ENCODE assay signal across 9 mouse cellular contexts in the genomic region with DNA sequence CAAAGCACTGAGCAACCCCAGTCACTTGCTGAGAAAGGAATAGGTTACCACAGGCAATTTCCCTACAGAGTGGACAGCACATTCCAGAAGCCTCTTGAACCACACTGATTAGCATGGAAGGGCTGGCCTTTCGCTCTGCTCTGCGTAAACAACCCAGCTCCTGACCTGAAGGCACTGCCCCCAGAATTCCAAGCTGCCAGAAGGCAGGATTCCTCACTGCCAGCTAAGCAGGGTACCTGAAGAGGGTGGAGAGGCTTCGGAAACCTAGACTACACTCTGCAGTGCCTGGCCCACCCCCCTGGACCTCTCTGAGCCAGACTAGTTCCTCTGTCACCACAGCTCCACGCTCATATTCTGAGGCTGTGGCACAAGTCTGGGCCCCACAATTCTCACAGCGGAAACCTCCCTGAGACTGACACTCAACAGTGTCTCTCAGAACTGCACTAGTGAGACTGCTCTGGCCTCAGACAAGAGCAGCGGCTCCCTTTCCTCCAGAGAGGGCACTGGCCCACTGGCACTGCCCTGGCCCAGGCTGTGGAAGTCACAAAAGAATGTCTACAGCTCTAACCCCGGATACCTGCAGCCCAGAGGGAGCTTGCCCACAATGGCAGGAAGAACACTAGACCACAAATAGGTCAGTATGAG. TPM values are rescaled to one million over a fixed set of nuclear protein-coding genes. Genes with fewer than 3 reads are reported as not detected.
DNase-seq lines count a peak whose midpoint lies in the region; ATAC-seq and TF ChIP-seq lines count a peak whose summit lies in the region.
"Had no signal": no experiment of that assay in that cellular context is flagged by ENCODE, and none has a peak within 500 bp of the region (broad histone marks: within the 10 kb centered on the region; RNA-seq: fewer than 3 reads in every experiment).

No protein-coding gene starts in this region.

- no peak for TF ChIP-seq CTCF in intestine, postnatal 0 days (IDR thresholded peaks at IDR 0.05; ENCODE audit: low read depth)
- TF ChIP-seq CTCF in liver, embryonic 14.5 days (IDR thresholded peaks at IDR 0.05; ENCODE audit: low read depth) = no peak

- no peak overlapping the region for H3K4me2 ChIP-seq in midbrain, embryonic 13.5 days (replicated peaks)
- H3K4me2 ChIP-seq in intestine, postnatal 0 days (replicated peaks; ENCODE audit: low read depth) = 0 out of 2 replicates have a peak overlapping the region, but pooled peaks have one; percentile 0
- H3K4me2 ChIP-seq in liver, embryonic 14.5 days (ENCODE audit: low read depth) = no peak overlapping the region
- H3K4me2 ChIP-seq in hindbrain, embryonic 16.5 days (ENCODE audit: low read length) = no peak overlapping the region

- no peaks in the 10 kb centered on the region for H3K27me3 ChIP-seq in midbrain, embryonic 10.5 days (ENCODE audit: low read depth, poor library complexity, severe bottlenecking)
- H3K27me3 ChIP-seq in midbrain, embryonic 13.5 days = no peaks in the 10 kb centered on the region
- H3K27me3 ChIP-seq in intestine, postnatal 0 days (replicated peaks; ENCODE audit: control insufficient read depth, insufficient read depth, low read length) = no peaks in the 10 kb centered on the region
- no peaks in the 10 kb centered on the region for H3K27me3 ChIP-seq in liver, embryonic 14.5 days (ENCODE audit: control insufficient read depth, insufficient read depth, low read length)
- no peaks in the 10 kb centered on the region for H3K27me3 ChIP-seq in hindbrain, embryonic 16.5 days (replicated peaks; ENCODE audit: control insufficient read depth, insufficient read depth, low read length)

- H3K27ac ChIP-seq in midbrain, embryonic 10.5 days (replicated peaks) = peak overlapping the region; percentile 57
- no peak overlapping the region; the same call in 1 of the 2 replicates for H3K27ac ChIP-seq in midbrain, embryonic 13.5 days
- H3K27ac ChIP-seq in intestine, postnatal 0 days (ENCODE audit: low read depth, low read length) = peak overlapping the region; percentile 50; the same call in 1 of the 2 replicates
- H3K27ac ChIP-seq in liver, embryonic 14.5 days = peak overlapping the region; percentile 5; the same call in 1 of the 2 replicates
- no peak overlapping the region for H3K27ac ChIP-seq in hindbrain, embryonic 16.5 days (ENCODE audit: low read depth, low read length)
- H3K27ac ChIP-seq: macrophage had no signal

- no peaks in the 10 kb centered on the region for H3K36me3 ChIP-seq in midbrain, embryonic 10.5 days
- no peaks in the 10 kb centered on the region for H3K36me3 ChIP-seq in midbrain, embryonic 13.5 days
- no peaks in the 10 kb centered on the region for H3K36me3 ChIP-seq in intestine, postnatal 0 days (ENCODE audit: control insufficient read depth, insufficient read depth)
- no peaks in the 10 kb centered on the region for H3K36me3 ChIP-seq in liver, embryonic 14.5 days (replicated peaks; ENCODE audit: control insufficient read depth, insufficient read depth, low read depth)
- H3K36me3 ChIP-seq in hindbrain, embryonic 16.5 days (ENCODE audit: control insufficient read depth, insufficient read depth, low read length) = no peaks in the 10 kb centered on the region

- H3K4me1 ChIP-seq in midbrain, embryonic 10.5 days = peaks cover 47% of the 10 kb centered on the region
- H3K4me1 ChIP-seq in midbrain, embryonic 13.5 days (replicated peaks) = peaks cover 19% of the 10 kb centered on the region
- 0 out of 2 replicates have a peak, but pooled peaks cover 17% of the 10 kb centered on the region for H3K4me1 ChIP-seq in intestine, postnatal 0 days (replicated peaks; ENCODE audit: control insufficient read depth, insufficient read depth, low read length)
- H3K4me1 ChIP-seq in liver, embryonic 14.5 days (replicated peaks; ENCODE audit: control insufficient read depth in 2 of 2, insufficient read depth in 2 of 2, low read length in 1 of 2) = peaks cover 36 to 51% of the 10 kb centered on the region in 2 experiments
- peaks cover 19% of the 10 kb centered on the region for H3K4me1 ChIP-seq in hindbrain, embryonic 16.5 days (ENCODE audit: control insufficient read depth, insufficient read depth, low read depth, low read length)

- no peak overlapping the region for H3K9ac ChIP-seq in midbrain, embryonic 13.5 days (replicated peaks)
- H3K9ac ChIP-seq in intestine, postnatal 0 days (ENCODE audit: low read depth, low read length) = no peak overlapping the region
- H3K9ac ChIP-seq in liver, embryonic 14.5 days (replicated peaks) = no peak overlapping the region
- H3K9ac ChIP-seq in hindbrain, embryonic 16.5 days (ENCODE audit: low read depth, low read length) = no peak overlapping the region

- DNase-seq in midbrain, embryonic 10.5 days (ENCODE audit: low spot score) = no peak
- no peak for DNase-seq in liver, embryonic 14.5 days (ENCODE audit: low read depth in 3 of 3, low spot score in 3 of 3)
- DNase-seq in thymus, postnatal 25 days = peak; percentile 26
- DNase-seq in cerebellum, adult 8-10 months = no peak

- ATAC-seq in midbrain, embryonic 13.5 days = no peak
- ATAC-seq in intestine, postnatal 0 days = no peak
- no peak for ATAC-seq in liver, embryonic 14.5 days (ENCODE audit: insufficient read depth)
- ATAC-seq in hindbrain, embryonic 16.5 days = no peak
- ATAC-seq in megakaryocyte, adult 5-6 weeks (ENCODE audit: poor library complexity, severe bottlenecking) = no peak

- WGBS in midbrain, embryonic 10.5 days = 74% methylated on average over 7 of the region's 7 CpGs
- WGBS in midbrain, embryonic 13.5 days = 75% methylated on average over 7 of the region's 7 CpGs
- WGBS in intestine, postnatal 0 days = 53% methylated on average over 7 of the region's 7 CpGs
- 66% methylated on average over 7 of the region's 7 CpGs for WGBS in liver, embryonic 14.5 days (ENCODE audit: insufficient replicate concordance)
- 68% methylated on average over 7 of the region's 7 CpGs for WGBS in hindbrain, embryonic 16.5 days

- H3K9me3 ChIP-seq in midbrain, embryonic 10.5 days (replicated peaks) = no peaks in the 10 kb centered on the region
- H3K9me3 ChIP-seq in midbrain, embryonic 13.5 days = no peaks in the 10 kb centered on the region
- no peaks in the 10 kb centered on the region for H3K9me3 ChIP-seq in intestine, postnatal 0 days (ENCODE audit: control insufficient read depth)
- H3K9me3 ChIP-seq in liver, embryonic 14.5 days (ENCODE audit: control insufficient read depth, low read length) = no peaks in the 10 kb centered on the region
- H3K9me3 ChIP-seq in hindbrain, embryonic 16.5 days (ENCODE audit: control insufficient read depth, low read length) = no peaks in the 10 kb centered on the region

- TF ChIP-seq EP300 in liver, embryonic 14.5 days (IDR thresholded peaks at IDR 0.05; ENCODE audit: low read depth) = no peak

- no peak overlapping the region for H3K4me3 ChIP-seq in midbrain, embryonic 10.5 days
- no peak overlapping the region for H3K4me3 ChIP-seq in midbrain, embryonic 13.5 days (replicated peaks)
- no peak overlapping the region for H3K4me3 ChIP-seq in intestine, postnatal 0 days (ENCODE audit: low read depth, low read length)
- no peak overlapping the region for H3K4me3 ChIP-seq in liver, embryonic 14.5 days (ENCODE audit: insufficient read depth in 1 of 2, low read depth in 2 of 2, low read length in 2 of 2)
- no peak overlapping the region for H3K4me3 ChIP-seq in hindbrain, embryonic 16.5 days (ENCODE audit: low read length)

RNA-seq across cellular contexts. Expression of a gene that starts 24.5 kb away (rescaled TPM):
- 5.8 and 8.2 TPM in 2 replicates for polyA plus RNA-seq in midbrain, embryonic 10.5 days (2016; fragmentation: Nextera tagmentation; extraction: Ambion mirVana)
- polyA plus RNA-seq in midbrain, embryonic 13.5 days (2015; fragmentation: Nextera tagmentation; extraction: Ambion mirVana) = 1.6 and 2.9 TPM in 2 replicates
- polyA plus RNA-seq in intestine, postnatal 0 days (2015; fragmentation: Nextera tagmentation; extraction: Ambion mirVana) = 4.4 and 7.3 TPM in 2 replicates
- 49.5 and 60.9 TPM in 2 replicates for polyA plus RNA-seq in liver, embryonic 14.5 days (2012; rRNA removed)
- 12.6 and 15.4 TPM in 2 replicates for polyA plus RNA-seq in liver, embryonic 14.5 days (2014; fragmentation: Nextera tagmentation; extraction: Ambion mirVana)
- polyA plus RNA-seq in hindbrain, embryonic 16.5 days (2015; fragmentation: Nextera tagmentation; extraction: Ambion mirVana) = 1.7 and 3.5 TPM in 2 replicates
- total RNA-seq in megakaryocyte, adult 5-6 weeks (2015) = 27.4 and 34.6 TPM in 2 replicates
- 30.0 and 35.9 TPM in 2 replicates for total RNA-seq in megakaryocyte, adult 5-6 weeks (2017)

RNA-seq across cellular contexts. Expression of a gene that starts 41.2 kb away (rescaled TPM):
- polyA plus RNA-seq in midbrain, embryonic 10.5 days (2016; fragmentation: Nextera tagmentation; extraction: Ambion mirVana) = 63.2 and 70.9 TPM in 2 replicates
- 13.8 and 14.1 TPM in 2 replicates for polyA plus RNA-seq in midbrain, embryonic 13.5 days (2015; fragmentation: Nextera tagmentation; extraction: Ambion mirVana)
- polyA plus RNA-seq in intestine, postnatal 0 days (2015; fragmentation: Nextera tagmentation; extraction: Ambion mirVana) = 13.3 and 14.0 TPM in 2 replicates
- polyA plus RNA-seq in liver, embryonic 14.5 days (2012; rRNA removed) = 62.3 and 65.3 TPM in 2 replicates
- 41.9 and 48.8 TPM in 2 replicates for polyA plus RNA-seq in liver, embryonic 14.5 days (2014; fragmentation: Nextera tagmentation; extraction: Ambion mirVana)
- polyA plus RNA-seq in hindbrain, embryonic 16.5 days (2015; fragmentation: Nextera tagmentation; extraction: Ambion mirVana) = 8.0 and 11.4 TPM in 2 replicates
- total RNA-seq in megakaryocyte, adult 5-6 weeks (2015) = 41.7 and 41.9 TPM in 2 replicates
- 28.4 and 34.1 TPM in 2 replicates for total RNA-seq in megakaryocyte, adult 5-6 weeks (2017)

RNA-seq across cellular contexts. Expression of a gene that starts 50.1 kb away (rescaled TPM):
- 241 and 278 TPM in 2 replicates for polyA plus RNA-seq in midbrain, embryonic 10.5 days (2016; fragmentation: Nextera tagmentation; extraction: Ambion mirVana)
- polyA plus RNA-seq in midbrain, embryonic 13.5 days (2015; fragmentation: Nextera tagmentation; extraction: Ambion mirVana) = 136 and 152 TPM in 2 replicates
- polyA plus RNA-seq in intestine, postnatal 0 days (2015; fragmentation: Nextera tagmentation; extraction: Ambion mirVana) = 676 and 681 TPM in 2 replicates
- polyA plus RNA-seq in liver, embryonic 14.5 days (2012; rRNA removed) = 87.5 and 101 TPM in 2 replicates
- 197 TPM in 2 replicates for polyA plus RNA-seq in liver, embryonic 14.5 days (2014; fragmentation: Nextera tagmentation; extraction: Ambion mirVana)
- 202 and 203 TPM in 2 replicates for polyA plus RNA-seq in hindbrain, embryonic 16.5 days (2015; fragmentation: Nextera tagmentation; extraction: Ambion mirVana)
- total RNA-seq in megakaryocyte, adult 5-6 weeks (2015) = 272 and 308 TPM in 2 replicates
- total RNA-seq in megakaryocyte, adult 5-6 weeks (2017) = 132 and 149 TPM in 2 replicates

RNA-seq across cellular contexts. Expression of a gene that starts 50.7 kb away (rescaled TPM):
- polyA plus RNA-seq in midbrain, embryonic 10.5 days (2016; fragmentation: Nextera tagmentation; extraction: Ambion mirVana) = 71.5 and 72.6 TPM in 2 replicates
- polyA plus RNA-seq in midbrain, embryonic 13.5 days (2015; fragmentation: Nextera tagmentation; extraction: Ambion mirVana) = 73.0 and 80.7 TPM in 2 replicates
- 22.4 and 26.4 TPM in 2 replicates for polyA plus RNA-seq in intestine, postnatal 0 days (2015; fragmentation: Nextera tagmentation; extraction: Ambion mirVana)
- 7.2 and 11.7 TPM in 2 replicates for polyA plus RNA-seq in liver, embryonic 14.5 days (2012; rRNA removed)
- 13.9 and 16.8 TPM in 2 replicates for polyA plus RNA-seq in liver, embryonic 14.5 days (2014; fragmentation: Nextera tagmentation; extraction: Ambion mirVana)
- 78.5 and 85.1 TPM in 2 replicates for polyA plus RNA-seq in hindbrain, embryonic 16.5 days (2015; fragmentation: Nextera tagmentation; extraction: Ambion mirVana)
- total RNA-seq in megakaryocyte, adult 5-6 weeks (2015) = 13.5 and 16.2 TPM in 2 replicates
- total RNA-seq in megakaryocyte, adult 5-6 weeks (2017) = 4.7 and 7.7 TPM in 2 replicates

RNA-seq across cellular contexts. Expression of a gene that starts 50.8 kb away (rescaled TPM):
- polyA plus RNA-seq in midbrain, embryonic 10.5 days (2016; fragmentation: Nextera tagmentation; extraction: Ambion mirVana) = 31.7 and 35.6 TPM in 2 replicates
- polyA plus RNA-seq in midbrain, embryonic 13.5 days (2015; fragmentation: Nextera tagmentation; extraction: Ambion mirVana) = 37.8 and 38.1 TPM in 2 replicates
- 22.7 and 22.8 TPM in 2 replicates for polyA plus RNA-seq in intestine, postnatal 0 days (2015; fragmentation: Nextera tagmentation; extraction: Ambion mirVana)
- 10.0 and 12.6 TPM in 2 replicates for polyA plus RNA-seq in liver, embryonic 14.5 days (2012; rRNA removed)
- polyA plus RNA-seq in liver, embryonic 14.5 days (2014; fragmentation: Nextera tagmentation; extraction: Ambion mirVana) = 8.7 and 9.3 TPM in 2 replicates
- 30.9 and 32.5 TPM in 2 replicates for polyA plus RNA-seq in hindbrain, embryonic 16.5 days (2015; fragmentation: Nextera tagmentation; extraction: Ambion mirVana)
- total RNA-seq in megakaryocyte, adult 5-6 weeks (2015) = 42.0 and 48.6 TPM in 2 replicates
- total RNA-seq in megakaryocyte, adult 5-6 weeks (2017) = 50.8 and 59.5 TPM in 2 replicates

Comparison
In these comparisons a context has a peak if more than half of its experiments do, and no peak if none do; other contexts are left out.
1. H3K27ac ChIP-seq: peak in midbrain, embryonic 10.5 days (single experiment), intestine, postnatal 0 days (single experiment) and liver, embryonic 14.5 days (single experiment); none in midbrain, embryonic 13.5 days (single experiment) and hindbrain, embryonic 16.5 days (single experiment).